Mouse (Mus musculus) G1E (cell line): Measurements from ENCODE around the gene Eif2d. TPM values are rescaled to one million over a fixed set of nuclear protein-coding genes. Genes with fewer than 3 reads are reported as not detected.
A peak's percentile ranks its signal among the peaks of the same experiment; 100 is the strongest.
"Not testable (repeated sequence)": the region's sequence is repeated elsewhere in the genome, so short reads cannot be mapped to it uniquely, and the experiment has no call there.

Experiments
- ATAC-seq: 2 replicates; pipeline ENCODE4 v1.8.0; 2016; ENCODE audit warnings: mild to moderate bottlenecking; ENCODE audit not compliant: insufficient number of reproducible peaks, poor library complexity, low FRiP score, severe bottlenecking; ENCODE audit errors: extremely low read depth
- DNase-seq: peaks from one replicate; pipeline ENCODE4 v3.0.0; 2012; ENCODE audit warnings: low spot score
- H3K27me3 ChIP-seq: 2 replicates; pipeline ENCODE4 v1.6.1; 2012; ENCODE audit warnings: mild to moderate bottlenecking, low read length, inconsistent platforms; ENCODE audit not compliant: insufficient read depth
- H3K36me3 ChIP-seq: replicated peaks from 2 replicates; pipeline ENCODE3; 2012; ENCODE audit warnings: mild to moderate bottlenecking, inconsistent platforms
- H3K4me1 ChIP-seq: 2 replicates; pipeline ENCODE4 v1.6.1; 2012; ENCODE audit warnings: low read depth, low read length, inconsistent platforms, mixed read lengths; ENCODE audit not compliant: insufficient read depth
- H3K4me3 ChIP-seq: 2 replicates; pipeline ENCODE4 v1.5.1; 2012; ENCODE audit warnings: low read depth, mild to moderate bottlenecking, inconsistent platforms, low read length, moderate library complexity, mixed read lengths
- H3K9me3 ChIP-seq: replicated peaks from 2 replicates; pipeline ENCODE4 v1.6.1; 2012; ENCODE audit warnings: inconsistent platforms
- CTCF ChIP-seq: IDR thresholded peaks from 2 replicates; pipeline ENCODE4 v1.5.1; 2012; ENCODE audit warnings: low read depth, low read length, inconsistent platforms, mixed read lengths
- GATA1 ChIP-seq: IDR thresholded peaks from 2 replicates; pipeline ENCODE4 v1.6.1; 2012; ENCODE audit warnings: borderline replicate concordance, low read length, inconsistent platforms, mixed read lengths
- GATA2 ChIP-seq: IDR thresholded peaks from 2 replicates; pipeline ENCODE4 v1.6.1; 2012; ENCODE audit warnings: low read depth, low read length, inconsistent platforms, borderline replicate concordance
- POLR2AphosphoS5 ChIP-seq: IDR thresholded peaks from 2 replicates; pipeline ENCODE4 v1.6.1; 2012; ENCODE audit warnings: low read depth, low read length, inconsistent platforms; ENCODE audit not compliant: insufficient replicate concordance
- TAL1 ChIP-seq: conservative IDR thresholded peaks from 2 replicates; pipeline ENCODE4 v1.6.1; 2012; ENCODE audit warnings: low read depth, low read length, inconsistent platforms, mixed read lengths
- polyA plus RNA-seq: library from polyadenylated mRNA; stranded (reverse); fragments of >175 nt; gene quantifications from 2 replicates; pipeline ENCODE4 v1.2.3, GENCODE M21; 2012
- total RNA-seq, 2 experiments: library from RNA; stranded (forward) in 1 of 2; stranded (reverse) in 1 of 2; fragments of 200-1000 nt in 1 of 2; fragments of >200 nt in 1 of 2; fragmentation: Nextera tagmentation in 1 of 2; gene quantifications; 2 replicates each; pipeline ENCODE4 v1.2.3; 2014 to 2017

Gene Eif2d
- total and polyA plus RNA-seq, 3 experiments, result 70.5 to 347 (median 79.5) TPM

DNA sequence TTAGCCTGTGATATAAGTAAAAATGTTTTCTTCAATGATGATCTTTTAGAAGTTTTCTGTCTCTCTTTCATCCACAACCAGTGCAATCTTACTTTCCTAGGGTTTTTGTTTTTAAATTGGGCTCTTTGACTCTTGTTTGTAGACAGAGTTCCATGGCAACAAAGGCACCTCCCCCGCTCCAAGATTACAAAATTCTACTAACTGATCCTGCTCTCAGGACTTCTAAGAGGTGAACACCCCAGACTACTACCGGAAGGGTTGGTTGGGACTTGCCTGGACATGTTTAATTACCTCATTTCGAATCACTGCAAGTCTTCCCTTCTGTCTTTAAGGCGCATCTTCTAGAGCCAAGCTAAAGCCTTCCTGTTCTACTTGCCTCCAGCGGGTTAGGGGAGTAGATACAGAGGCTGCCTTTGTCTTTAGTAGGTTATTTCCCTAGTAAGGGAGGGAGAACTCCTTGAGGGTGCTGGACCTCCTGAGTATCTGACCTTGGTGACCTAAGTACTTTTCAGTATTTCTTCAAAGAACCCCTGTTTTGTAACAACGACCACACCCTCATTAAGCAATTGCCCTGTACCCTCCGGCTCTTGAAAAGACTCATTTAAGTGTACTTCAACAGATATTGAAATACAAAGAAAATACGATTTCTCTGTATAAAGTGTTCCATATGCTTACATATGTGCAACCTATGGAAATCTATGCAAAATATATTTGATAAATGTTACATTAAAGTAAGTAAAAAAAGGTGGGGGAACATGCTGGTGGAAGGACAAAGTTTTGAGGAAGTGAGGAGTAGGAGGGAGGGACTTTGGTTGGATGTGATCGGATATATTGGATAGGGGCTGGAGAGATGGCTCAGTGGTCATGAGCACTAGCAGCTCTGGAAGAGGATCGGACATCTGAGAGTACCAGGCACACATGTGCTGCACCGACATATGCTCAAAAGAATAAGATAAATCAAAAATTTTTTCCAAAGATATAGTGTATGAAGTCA, 13.6 kb upstream of the Eif2d start:
- Histone ChIP-seq H3K9me3 (peaks cover 3% of the 10 kb centered on the region), H3K4me3 (peak overlapping the region; percentile 84), H3K36me3 (peaks cover 14% of the 10 kb centered on the region), H3K4me1 (peaks cover 80% of the 10 kb centered on the region), H3K27me3 (no peaks in the 10 kb centered on the region)
- peak; percentile 73 for DNase-seq
- TF ChIP-seq GATA1, result no peak
- no peak for TF ChIP-seq POLR2AphosphoS5
- TF ChIP-seq CTCF, result no peak
- no peak for TF ChIP-seq GATA2
- TF ChIP-seq TAL1, result no peak
- peak; percentile 24; the same call in 1 of the 2 replicates for ATAC-seq

DNA sequence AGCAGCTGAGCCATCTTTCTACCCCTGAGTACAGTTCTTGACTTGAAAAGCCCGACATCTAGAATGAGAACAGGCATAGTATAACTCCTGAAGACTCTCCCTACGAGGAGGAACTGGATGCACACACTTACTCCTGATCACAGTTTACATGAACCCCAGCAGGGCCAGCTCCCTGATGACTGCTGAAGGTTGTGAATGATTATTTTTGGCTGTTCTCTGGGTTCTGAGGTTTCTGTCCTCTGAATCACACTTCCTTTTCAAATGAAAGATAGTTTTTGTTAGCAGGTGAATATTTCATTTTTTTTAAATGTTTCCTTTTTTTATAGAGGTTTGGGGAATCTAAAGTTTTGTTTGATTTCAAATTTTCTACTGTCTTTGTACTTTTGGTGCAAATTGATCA, 11.5 kb upstream of the Eif2d start:
- TF ChIP-seq CTCF (no peak), GATA1 (no peak), TAL1 (no peak), GATA2 (no peak), POLR2AphosphoS5 (no peak)
- Histone ChIP-seq H3K36me3 (no peaks in the 10 kb centered on the region), H3K4me3 (no peak overlapping the region), H3K9me3 (peaks cover 4% of the 10 kb centered on the region), H3K4me1 (peaks cover 78% of the 10 kb centered on the region), H3K27me3 (no peaks in the 10 kb centered on the region)
- ATAC-seq, result no peak
- no peak for DNase-seq

DNA sequence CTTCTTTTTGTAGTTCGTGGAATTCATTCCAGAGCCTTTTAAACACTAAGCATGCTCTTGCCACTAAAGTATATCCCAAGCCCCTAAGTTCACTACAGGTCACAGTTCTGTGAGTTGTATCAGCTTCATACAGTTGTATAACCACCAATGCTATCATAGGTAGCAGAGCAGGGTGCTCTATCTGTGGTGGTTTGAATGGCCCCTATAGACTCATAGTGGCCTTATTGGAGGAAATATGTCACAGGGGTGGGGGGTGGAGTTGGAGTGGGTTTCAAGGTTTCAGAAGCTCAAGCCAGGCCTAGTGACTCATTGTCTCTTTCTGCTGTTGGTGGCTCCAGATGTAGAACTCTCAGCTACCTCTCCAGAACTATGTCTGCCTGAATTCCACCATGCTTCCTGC, 10.5 kb upstream of the Eif2d start:
- H3K9me3 ChIP-seq, result peaks cover 4% of the 10 kb centered on the region
- H3K36me3 ChIP-seq, result no peaks in the 10 kb centered on the region
- no peak overlapping the region for H3K4me3 ChIP-seq
- H3K27me3 ChIP-seq, result no peaks in the 10 kb centered on the region
- H3K4me1 ChIP-seq, result peaks cover 82% of the 10 kb centered on the region
- DNase-seq (no peak), ATAC-seq (no peak)
- TF ChIP-seq GATA1 (no peak), POLR2AphosphoS5 (no peak), CTCF (no peak), GATA2 (no peak), TAL1 (no peak)

DNA sequence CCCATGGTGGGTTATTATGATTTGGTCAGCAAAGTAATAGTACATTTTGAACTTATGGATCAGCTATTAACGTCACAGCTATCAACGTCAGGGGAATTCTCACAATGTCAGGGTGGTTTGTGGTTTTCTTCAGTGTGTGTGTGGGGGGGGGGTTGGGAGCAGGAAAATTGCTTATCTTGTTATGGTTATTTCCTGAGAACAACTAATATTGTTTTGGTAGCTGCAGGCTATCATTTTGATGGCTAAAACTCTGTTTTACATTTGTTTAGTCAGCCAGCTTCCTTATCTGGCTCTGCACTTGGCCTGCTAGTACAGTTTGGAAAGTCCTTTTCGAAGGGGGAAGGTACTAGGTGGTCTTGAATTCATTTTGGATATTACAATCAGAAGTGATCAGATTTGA, 7.8 kb upstream of the Eif2d start:
- TF ChIP-seq TAL1, result 0 out of 2 replicates have a peak, but pooled peaks have one; percentile 16
- not testable (repeated sequence) for H3K9me3 ChIP-seq, DNase-seq, H3K36me3 ChIP-seq, H3K27me3 ChIP-seq, H3K4me3 ChIP-seq
- H3K4me1 ChIP-seq, result peaks cover 71% of the 10 kb centered on the region
- peak; percentile 67 for ATAC-seq

DNA sequence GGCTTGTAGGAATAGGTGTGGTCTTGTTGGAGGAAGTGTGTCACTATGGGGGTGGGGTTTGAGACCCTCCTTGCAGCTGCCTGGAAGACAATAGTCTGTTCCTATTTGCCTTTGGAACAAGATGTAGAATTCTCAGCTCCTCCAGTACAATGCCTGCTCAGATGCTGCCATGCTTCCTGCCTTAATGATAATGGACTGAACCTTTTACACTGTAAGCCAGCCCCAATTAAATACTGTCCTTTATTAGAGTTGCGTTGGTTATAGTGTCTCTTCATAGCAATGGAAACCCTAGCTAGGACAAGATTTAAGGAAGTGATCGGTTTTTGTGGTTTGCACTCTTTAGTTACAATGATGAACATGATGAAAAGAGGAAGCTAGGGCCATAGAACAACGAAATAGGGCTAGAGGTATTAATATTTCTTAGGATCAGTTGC, 6.8 kb upstream of the Eif2d start:
- no peaks in the 10 kb centered on the region for H3K36me3 ChIP-seq
- H3K27me3 ChIP-seq, result no peaks in the 10 kb centered on the region
- TF ChIP-seq GATA2 (no peak), TAL1 (no peak), POLR2AphosphoS5 (no peak), CTCF (no peak), GATA1 (no peak)
- H3K9me3 ChIP-seq, result peaks cover 4% of the 10 kb centered on the region
- peak; percentile 77 for ATAC-seq
- peaks cover 63% of the 10 kb centered on the region for H3K4me1 ChIP-seq
- peak; percentile 62 for DNase-seq
- no peak overlapping the region; the same call in 1 of the 2 replicates for H3K4me3 ChIP-seq

DNA sequence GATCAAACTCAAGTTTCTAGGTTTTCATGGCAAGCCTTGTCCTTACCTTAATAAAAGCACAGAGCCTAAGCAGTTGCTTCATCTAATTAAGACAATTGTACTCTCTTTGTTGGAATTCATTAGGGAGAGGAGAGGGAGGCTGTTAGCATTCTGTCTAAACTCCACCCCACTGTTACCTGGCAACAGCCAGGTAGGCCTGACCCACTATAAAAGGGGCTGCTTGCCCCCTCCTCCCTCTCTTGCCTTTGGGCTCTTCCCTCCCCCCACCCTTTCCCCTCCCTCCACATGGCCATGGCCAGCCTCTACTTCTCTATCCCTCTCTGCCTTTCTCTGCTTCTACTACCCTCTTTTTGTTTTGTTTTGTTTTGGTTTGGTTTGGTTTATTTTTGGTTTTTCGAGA, 3.5 kb upstream of the Eif2d start:
- peaks cover under 1% of the 10 kb centered on the region for H3K9me3 ChIP-seq
- no peaks in the 10 kb centered on the region for H3K36me3 ChIP-seq
- DNase-seq (no peak), ATAC-seq (no peak)
- no peak for TF ChIP-seq TAL1
- no peak for TF ChIP-seq GATA2
- no peak for TF ChIP-seq GATA1
- H3K27me3 ChIP-seq, result no peaks in the 10 kb centered on the region
- peaks cover 60% of the 10 kb centered on the region for H3K4me1 ChIP-seq
- H3K4me3 ChIP-seq, result no peak overlapping the region
